Mouse (Mus musculus) embryonic facial prominence, embryonic 11.5 days (tissue): ENCODE measurements around the gene Samd8. TPM values are rescaled to one million over a fixed set of nuclear protein-coding genes. Genes with fewer than 3 reads are reported as not detected.

Experiments used
- ATAC-seq: fragments of 200-750 bp; cut with Nextera tagmentation; replicated peaks from 2 replicates; pipeline ENCODE4 v1.8.0; 2017; ENCODE audit warnings: low read depth; ENCODE audit not compliant: insufficient number of reproducible peaks, low FRiP score, low TSS enrichment
- DNase-seq: peaks from one replicate; pipeline ENCODE4 v3.0.0-alpha.2; 2015; ENCODE audit warnings: low spot score
- H3K27ac ChIP-seq: fragments of 300-500 bp; sonication (generic); replicated peaks from 2 replicates; pipeline ENCODE4 v1.5.1; 2014; ENCODE audit warnings: mild to moderate bottlenecking, low read depth, low read length, control low read depth
- H3K27me3 ChIP-seq: fragments of 300-500 bp; sonication (generic); 2 replicates; pipeline ENCODE4 v1.6.1; 2014; ENCODE audit warnings: mild to moderate bottlenecking, low read length, moderate library complexity, mixed read lengths; ENCODE audit not compliant: control insufficient read depth, insufficient read depth
- H3K36me3 ChIP-seq: fragments of 300-500 bp; sonication (generic); replicated peaks from 2 replicates; pipeline ENCODE4 v1.6.1; 2014; ENCODE audit warnings: low read depth, mild to moderate bottlenecking, low read length, moderate library complexity, mixed read lengths; ENCODE audit not compliant: control insufficient read depth, insufficient read depth
- H3K4me1 ChIP-seq: fragments of 300-500 bp; sonication (generic); 2 replicates; pipeline ENCODE4 v1.6.1; 2014; ENCODE audit warnings: low read length, mixed read lengths; ENCODE audit not compliant: control insufficient read depth, insufficient read depth
- H3K4me2 ChIP-seq: fragments of 300-500 bp; sonication (generic); 2 replicates; pipeline ENCODE4 v1.6.1; 2014; ENCODE audit warnings: low read depth, mild to moderate bottlenecking, control low read depth, low read length, moderate library complexity
- H3K4me3 ChIP-seq: fragments of 300-500 bp; sonication (generic); 2 replicates; pipeline ENCODE4 v1.5.1; 2014; ENCODE audit warnings: low read depth, low read length, control low read depth
- H3K9ac ChIP-seq: fragments of 300-500 bp; sonication (generic); replicated peaks from 2 replicates; pipeline ENCODE4 v1.6.1; 2014; ENCODE audit warnings: mild to moderate bottlenecking, control low read depth, low read length
- H3K9me3 ChIP-seq: fragments of 300-500 bp; sonication (generic); replicated peaks from 2 replicates; pipeline ENCODE4 v1.6.1; 2016; ENCODE audit warnings: mild to moderate bottlenecking, low read length, inconsistent platforms, mixed read lengths; ENCODE audit not compliant: control insufficient read depth
- WGBS: fragments of 180-500 bp; shearing (Covaris S2); extraction: QIAGEN DNeasy Blood & Tissue Kit; methylation state at CpG from one replicate; pipeline ENCODE4 v1.1.7; 2014; 5-methylcytosine and 5-hydroxymethylcytosine counted together
- polyA plus RNA-seq: library from polyadenylated mRNA; unstranded; fragments of >200 nt; fragmentation: Nextera tagmentation; extraction: Ambion mirVana; gene quantifications from 2 replicates; pipeline ENCODE4 v1.2.1, GENCODE M21; 2014

The Samd8 gene
- polyA plus RNA-seq, 1 experiment from 2014 or later: 11.9 TPM

GRCm38 (mm10) chr14:21830876-21831767 lies 80.8 kb downstream of the Samd8 start:
- peak; percentile 96 for ATAC-seq
- Histone ChIP-seq H3K27me3 (no peaks in the 10 kb centered on the region), H3K9ac (peak overlapping the region; percentile 94), H3K4me3 (peak overlapping the region; percentile 83), H3K27ac (peak overlapping the region; percentile 88), H3K4me1 (no peaks in the 10 kb centered on the region), H3K9me3 (no peaks in the 10 kb centered on the region), H3K4me2 (peak overlapping the region; percentile 32), H3K36me3 (no peaks in the 10 kb centered on the region)
- under 1% methylated on average over 60 of the region's 73 CpGs for WGBS
- peak; percentile 96 for DNase-seq

- Histone ChIP-seq H3K27me3 (no peaks in the 10 kb centered on the region), H3K36me3 (no peaks in the 10 kb centered on the region; the same call in 1 of the 2 replicates), H3K4me2 (peak overlapping the region; percentile 67), H3K9ac (peak overlapping the region; percentile 94), H3K27ac (peak overlapping the region; percentile 88), H3K4me3 (peak overlapping the region; percentile 83), H3K4me1 (no peaks in the 10 kb centered on the region), H3K9me3 (no peaks in the 10 kb centered on the region)
- DNase-seq (no peak), ATAC-seq (peak; percentile 2; the same call in 1 of the 2 replicates)
- 0% methylated on average over 28 of the region's 28 CpGs for WGBS
Observed at GRCm38 (mm10) chr14:21831830-21832403, 81.6 kb downstream of the Samd8 start.

- ATAC-seq (no peak), DNase-seq (no peak)
- Histone ChIP-seq H3K36me3 (peaks cover 8% of the 10 kb centered on the region), H3K4me1 (no peaks in the 10 kb centered on the region), H3K9ac (no peak overlapping the region), H3K4me3 (no peak overlapping the region), H3K27me3 (no peaks in the 10 kb centered on the region), H3K27ac (no peak overlapping the region), H3K9me3 (no peaks in the 10 kb centered on the region), H3K4me2 (no peak overlapping the region)
- WGBS: 90% methylated on average over 8 of the region's 8 CpGs
Observed at GRCm38 (mm10) chr14:21838336-21839017, 88.1 kb downstream of the Samd8 start.

GRCm38 (mm10) chr14:21841819-21842592 lies 91.7 kb downstream of the Samd8 start:
- Histone ChIP-seq H3K4me2 (no peak overlapping the region), H3K9me3 (no peaks in the 10 kb centered on the region), H3K4me1 (peaks cover 2% of the 10 kb centered on the region; the same call in 1 of the 2 replicates), H3K36me3 (peaks cover 13% of the 10 kb centered on the region), H3K9ac (no peak overlapping the region), H3K27ac (no peak overlapping the region), H3K4me3 (no peak overlapping the region), H3K27me3 (no peaks in the 10 kb centered on the region)
- ATAC-seq (no peak), DNase-seq (no peak)
- 91% methylated on average over 5 of the region's 5 CpGs for WGBS

GRCm38 (mm10) chr14:21843263-21843662 lies 92.9 kb downstream of the Samd8 start:
- H3K4me1 ChIP-seq: peaks cover 2% of the 10 kb centered on the region; the same call in 1 of the 2 replicates
- H3K4me3 ChIP-seq: no peak overlapping the region
- H3K27me3 ChIP-seq: no peaks in the 10 kb centered on the region
- H3K4me2 ChIP-seq: no peak overlapping the region
- DNase-seq (no peak), ATAC-seq (no peak)
- H3K9ac ChIP-seq: no peak overlapping the region
- 88% methylated on average over 6 of the region's 6 CpGs for WGBS
- H3K27ac ChIP-seq: no peak overlapping the region
- H3K9me3 ChIP-seq: no peaks in the 10 kb centered on the region
- peaks cover 13% of the 10 kb centered on the region for H3K36me3 ChIP-seq

- H3K9ac ChIP-seq: peak overlapping the region; percentile 69
- H3K27me3 ChIP-seq: no peaks in the 10 kb centered on the region
- WGBS: 17% methylated on average over 10 of the region's 10 CpGs
- peak overlapping the region; percentile 99 for H3K4me2 ChIP-seq
- no peak for ATAC-seq
- H3K36me3 ChIP-seq: peaks cover 11% of the 10 kb centered on the region
- no peaks in the 10 kb centered on the region for H3K9me3 ChIP-seq
- peaks cover 2% of the 10 kb centered on the region for H3K4me1 ChIP-seq
- no peak overlapping the region for H3K27ac ChIP-seq
- peak overlapping the region; percentile 61 for H3K4me3 ChIP-seq
- no peak for DNase-seq
Observed at GRCm38 (mm10) chr14:21846827-21847380, 96.6 kb downstream of the Samd8 start.

GRCm38 (mm10) chr14:21847381-21848165 lies 97.2 kb downstream of the Samd8 start:
- peaks cover 2% of the 10 kb centered on the region for H3K4me1 ChIP-seq
- peak overlapping the region; percentile 99 for H3K4me2 ChIP-seq
- peak overlapping the region; percentile 61 for H3K4me3 ChIP-seq
- H3K27ac ChIP-seq: peak overlapping the region; percentile 52; the same call in 1 of the 2 replicates
- H3K9ac ChIP-seq: peak overlapping the region; percentile 69
- DNase-seq: peak; percentile 86
- no peaks in the 10 kb centered on the region for H3K27me3 ChIP-seq
- peak; percentile 53 for ATAC-seq
- peaks cover 11% of the 10 kb centered on the region for H3K36me3 ChIP-seq
- H3K9me3 ChIP-seq: no peaks in the 10 kb centered on the region
- WGBS: under 1% methylated on average over 50 of the region's 50 CpGs
